Mouse (Mus musculus) cerebellum, postnatal 36 days (tissue): ENCODE results near the gene Sdc1.

Experiments
- DNase-seq, 2 experiments: peaks; one replicate each; pipeline ENCODE4 v3.0.0; 2021 to 2022; ENCODE audit warnings: mixed read lengths in 2 of 2

The Sdc1 gene

DNA sequence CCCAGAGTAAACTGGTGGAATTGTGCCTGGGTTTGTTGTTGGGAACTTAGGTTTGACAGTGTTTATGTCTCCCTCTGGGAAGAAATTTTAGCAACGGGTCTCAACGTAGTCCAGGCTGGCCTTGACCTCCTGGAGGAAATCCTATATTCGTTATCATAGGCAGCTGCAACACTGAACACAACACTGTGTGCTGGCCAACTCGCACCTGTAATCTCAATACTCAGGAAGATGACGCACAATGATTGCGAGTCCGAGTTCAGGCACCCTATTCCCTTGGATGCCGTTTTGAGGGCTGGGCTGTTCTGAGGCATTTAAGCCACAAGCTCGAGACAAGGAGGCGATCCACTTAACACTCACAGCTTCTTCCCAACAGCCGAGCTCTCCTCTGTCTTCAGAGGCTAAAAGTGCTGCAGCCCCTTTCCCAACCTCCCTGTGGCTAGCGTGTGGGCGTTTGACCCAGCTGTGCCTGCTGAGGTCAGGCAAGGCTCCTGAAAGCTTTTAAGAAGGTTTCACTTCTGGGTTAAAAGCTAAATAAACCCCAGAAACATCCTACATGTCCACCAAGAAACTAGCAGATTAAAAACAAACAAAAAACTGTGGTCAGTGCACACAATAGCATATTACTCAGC lies 58.0 kb downstream of the Sdc1 start:
- DNase-seq = no peak

DNA sequence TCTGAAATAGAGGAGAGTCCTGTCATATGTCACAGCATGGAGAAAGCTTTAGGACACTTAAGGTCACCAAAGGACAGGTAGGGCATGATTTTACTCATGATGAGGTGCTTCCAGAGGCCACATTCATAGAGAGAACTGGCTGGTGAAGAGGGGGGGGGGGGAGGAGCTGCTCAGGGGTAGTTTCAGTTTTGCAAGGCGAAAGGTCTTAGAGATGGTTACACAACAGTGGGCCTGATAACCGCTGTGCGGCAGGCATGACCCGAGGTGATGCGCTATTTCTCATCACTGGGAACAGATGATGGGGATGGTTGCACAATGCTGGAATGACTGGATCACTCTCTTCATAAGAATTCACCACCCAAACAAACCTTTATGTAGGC lies 58.5 kb downstream of the Sdc1 start:
- no peak for DNase-seq

DNA sequence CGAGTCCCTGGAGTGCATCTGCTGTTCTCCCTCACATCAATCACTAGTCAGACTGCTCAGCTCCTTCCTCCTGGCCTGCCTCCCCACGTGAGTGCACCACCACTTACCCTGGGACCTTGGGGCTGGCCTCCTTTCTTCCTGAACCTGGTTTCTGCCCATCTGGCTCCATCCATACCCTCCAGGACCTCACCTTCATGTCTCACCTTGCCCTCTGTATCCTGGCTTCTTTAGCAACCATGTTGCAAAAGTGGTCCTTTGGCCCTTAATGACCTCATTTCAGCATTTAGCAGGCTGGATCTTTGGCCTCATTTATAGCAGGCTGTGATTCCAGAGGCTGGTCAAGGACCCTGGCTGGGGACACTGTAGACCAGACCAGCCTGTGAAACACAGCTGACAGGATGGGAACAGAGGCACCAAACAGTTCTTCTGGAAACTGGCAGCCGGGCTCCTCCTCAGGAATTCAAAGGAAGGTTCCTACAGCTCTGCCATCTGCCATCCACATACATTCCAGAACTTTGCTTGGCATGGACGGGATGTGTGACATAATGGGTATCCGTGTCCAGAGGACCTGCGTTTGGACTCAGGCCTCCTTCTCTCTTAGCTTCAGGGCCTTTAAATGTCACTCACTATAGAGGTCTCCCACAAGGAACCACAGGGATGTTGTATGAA lies 60.0 kb downstream of the Sdc1 start:
- DNase-seq = peak; percentile 89 to 94

DNA sequence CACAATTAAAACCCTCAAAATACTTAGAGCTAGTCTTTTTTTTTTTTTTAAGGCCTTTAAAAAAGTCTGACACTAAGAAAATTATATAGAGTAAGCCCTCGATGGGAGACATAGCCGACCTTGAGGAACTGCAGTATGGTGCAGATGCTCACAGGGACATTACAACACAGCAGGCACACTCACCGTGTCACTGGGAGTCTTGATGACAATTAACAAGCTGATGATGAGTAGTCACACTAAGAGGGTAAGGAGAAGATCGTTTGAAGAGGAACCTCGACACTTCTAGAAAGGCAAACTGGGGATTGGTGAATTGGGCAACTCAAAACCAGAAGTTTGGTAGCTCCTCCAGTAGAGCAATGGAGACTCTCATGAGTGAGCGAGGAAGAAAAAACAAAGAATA lies 60.6 kb downstream of the Sdc1 start:
- peak in 1 of 2 experiments; percentile 31 for DNase-seq

DNA sequence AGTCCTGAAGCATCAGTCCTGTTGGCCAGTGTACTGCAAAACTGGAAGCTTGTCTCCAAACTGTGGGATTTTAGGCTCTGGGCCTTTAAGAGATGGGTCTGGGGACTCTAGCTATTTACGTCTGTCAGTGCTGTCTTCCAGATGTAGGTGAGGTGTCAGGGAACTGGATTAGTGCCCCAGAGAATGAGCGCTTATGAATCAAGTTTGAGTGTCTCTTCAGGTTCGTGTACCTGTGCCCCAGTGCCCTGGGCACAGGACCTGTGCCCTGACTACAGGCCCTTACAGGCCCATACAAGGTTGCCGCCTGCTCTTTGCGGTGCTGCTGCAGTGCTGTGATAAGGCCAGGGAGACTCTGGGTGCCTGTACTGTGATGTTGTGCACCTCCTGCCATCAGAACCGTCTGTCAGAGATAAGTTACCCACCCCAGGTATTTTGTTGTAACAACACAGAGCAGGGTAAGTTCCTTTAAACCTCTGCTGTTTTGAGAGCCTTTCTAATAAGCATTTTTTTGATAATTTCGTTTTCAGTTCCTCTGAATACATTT lies 69.7 kb downstream of the Sdc1 start:
- no peak for DNase-seq

DNA sequence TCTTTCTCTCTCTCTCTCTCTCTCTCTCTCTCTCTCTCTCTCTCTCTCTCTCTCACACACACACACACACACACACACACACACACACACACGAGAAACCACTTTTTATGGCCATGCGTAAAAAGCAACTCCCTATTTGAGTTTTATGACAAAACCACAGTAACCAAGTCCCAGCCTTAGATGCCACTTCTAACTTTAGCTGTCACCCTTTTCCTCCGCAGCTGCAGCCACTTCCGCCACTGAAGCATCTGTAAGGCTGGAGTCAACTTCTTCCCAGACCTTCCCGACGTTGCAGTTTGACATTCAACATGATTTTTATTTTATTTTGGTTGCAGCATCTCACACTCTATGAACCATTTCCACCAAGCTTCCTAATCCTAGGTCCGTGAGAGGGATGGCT lies 71.6 kb downstream of the Sdc1 start:
- no peak for DNase-seq
